Mouse (Mus musculus) heart, embryonic 13.5 days (tissue): ENCODE measurements around the gene Fignl2. TPM values are rescaled to one million over a fixed set of nuclear protein-coding genes. Genes with fewer than 3 reads are reported as not detected.

Experiments used
- ATAC-seq: fragments of 200-750 bp; cut with Nextera tagmentation; 2 replicates; pipeline ENCODE4 v1.8.0; 2017; ENCODE audit warnings: moderate TSS enrichment; ENCODE audit not compliant: insufficient number of reproducible peaks, low FRiP score, low TSS enrichment; ENCODE audit errors: extremely low read depth
- H3K27ac ChIP-seq: fragments of 300-500 bp; sonication (generic); replicated peaks from 2 replicates; pipeline ENCODE4 v1.5.1; 2015; ENCODE audit warnings: moderate library complexity, mild to moderate bottlenecking, inconsistent platforms
- H3K27me3 ChIP-seq: fragments of 300-500 bp; sonication (generic); replicated peaks from 2 replicates; pipeline ENCODE4 v1.6.1; 2015; ENCODE audit warnings: mild to moderate bottlenecking, inconsistent platforms
- H3K36me3 ChIP-seq: fragments of 300-500 bp; sonication (generic); 2 replicates; pipeline ENCODE4 v1.6.1; 2015; ENCODE audit warnings: mild to moderate bottlenecking, inconsistent platforms
- H3K4me1 ChIP-seq: fragments of 300-500 bp; sonication (generic); 2 replicates; pipeline ENCODE4 v1.6.1; 2015; ENCODE audit warnings: inconsistent platforms
- H3K4me2 ChIP-seq: fragments of 300-500 bp; sonication (generic); 2 replicates; pipeline ENCODE4 v1.6.1; 2015; ENCODE audit warnings: inconsistent platforms, mild to moderate bottlenecking, moderate library complexity
- H3K4me3 ChIP-seq: fragments of 300-500 bp; sonication (generic); 2 replicates; pipeline ENCODE4 v1.5.1; 2015; ENCODE audit warnings: moderate library complexity, mild to moderate bottlenecking, inconsistent platforms
- H3K9ac ChIP-seq: fragments of 300-500 bp; sonication (generic); 2 replicates; pipeline ENCODE4 v1.6.1; 2015; ENCODE audit warnings: inconsistent platforms, mild to moderate bottlenecking, moderate library complexity
- H3K9me3 ChIP-seq: fragments of 300-500 bp; sonication (generic); 2 replicates; pipeline ENCODE4 v1.6.1; 2016; ENCODE audit warnings: inconsistent platforms
- WGBS: fragments of 180-500 bp; shearing (Covaris S2); methylation state at CpG from one replicate; pipeline ENCODE4 v1.1.7; 2015; ENCODE audit warnings: mixed read lengths; 5-methylcytosine and 5-hydroxymethylcytosine counted together
- polyA plus RNA-seq: library from polyadenylated mRNA; unstranded; fragments of >200 nt; fragmentation: Nextera tagmentation; extraction: Ambion mirVana; gene quantifications from 2 replicates; pipeline ENCODE4 v1.2.1, GENCODE M21; 2015

The Fignl2 gene
- polyA plus RNA-seq, 1 experiment from 2014 or later, result 0.08 TPM

- Histone ChIP-seq H3K9me3 (no peaks in the 10 kb centered on the region), H3K4me2 (no peak overlapping the region), H3K4me3 (no peak overlapping the region), H3K27me3 (peaks cover 14% of the 10 kb centered on the region), H3K4me1 (peaks cover 7% of the 10 kb centered on the region), H3K27ac (no peak overlapping the region), H3K36me3 (no peaks in the 10 kb centered on the region), H3K9ac (no peak overlapping the region)
- WGBS, result 65% methylated on average over 5 of the region's 5 CpGs
- no peak for ATAC-seq
Measured at GRCm38 (mm10) chr15:101107906-101108671, 29.7 kb upstream of the Fignl2 start.

- H3K36me3 ChIP-seq, result no peaks in the 10 kb centered on the region
- no peak overlapping the region for H3K4me2 ChIP-seq
- H3K4me3 ChIP-seq, result no peak overlapping the region
- H3K9ac ChIP-seq, result no peak overlapping the region
- no peaks in the 10 kb centered on the region for H3K9me3 ChIP-seq
- 78% methylated on average over 10 of the region's 10 CpGs for WGBS
- peaks cover 11% of the 10 kb centered on the region for H3K27me3 ChIP-seq
- no peak for ATAC-seq
- peaks cover 7% of the 10 kb centered on the region for H3K4me1 ChIP-seq
- H3K27ac ChIP-seq, result no peak overlapping the region
Measured at GRCm38 (mm10) chr15:101106011-101106410, 27.6 kb upstream of the Fignl2 start.

- no peak overlapping the region for H3K4me3 ChIP-seq
- no peaks in the 10 kb centered on the region for H3K36me3 ChIP-seq
- ATAC-seq, result no peak
- 17% methylated on average over 12 of the region's 12 CpGs for WGBS
- H3K27me3 ChIP-seq, result peaks cover 12% of the 10 kb centered on the region
- H3K4me2 ChIP-seq, result peak overlapping the region; percentile 40
- no peak overlapping the region for H3K27ac ChIP-seq
- no peaks in the 10 kb centered on the region for H3K9me3 ChIP-seq
- H3K4me1 ChIP-seq, result peaks cover 7% of the 10 kb centered on the region
- no peak overlapping the region for H3K9ac ChIP-seq
Measured at GRCm38 (mm10) chr15:101105496-101105994, 27.2 kb upstream of the Fignl2 start.

- ATAC-seq, result no peak
- 82% methylated on average over 9 of the region's 9 CpGs for WGBS
Measured at GRCm38 (mm10) chr15:101103605-101104304, 25.4 kb upstream of the Fignl2 start.

GRCm38 (mm10) chr15:101100996-101101395, 22.6 kb upstream of the Fignl2 start:
- ATAC-seq, result no peak
- 56% methylated on average over 3 of the region's 3 CpGs for WGBS
- no peaks in the 10 kb centered on the region for H3K9me3 ChIP-seq
- H3K4me3 ChIP-seq, result no peak overlapping the region
- H3K4me2 ChIP-seq, result no peak overlapping the region
- no peaks in the 10 kb centered on the region for H3K36me3 ChIP-seq
- peaks cover 9% of the 10 kb centered on the region for H3K4me1 ChIP-seq
- no peak overlapping the region for H3K9ac ChIP-seq
- no peak overlapping the region for H3K27ac ChIP-seq
- peaks cover 41% of the 10 kb centered on the region for H3K27me3 ChIP-seq

More at GRCm38 (mm10) chr15:101103605-101104304, 25.4 kb upstream of the Fignl2 start:
- Histone ChIP-seq H3K9me3 (no peaks in the 10 kb centered on the region), H3K27me3 (peaks cover 18% of the 10 kb centered on the region), H3K4me3 (no peak overlapping the region), H3K36me3 (no peaks in the 10 kb centered on the region), H3K27ac (no peak overlapping the region), H3K4me1 (peaks cover 7% of the 10 kb centered on the region), H3K4me2 (no peak overlapping the region), H3K9ac (no peak overlapping the region)

GRCm38 (mm10) chr15:101097985-101098651, 19.8 kb upstream of the Fignl2 start:
- H3K4me2 ChIP-seq, result peak overlapping the region; percentile 70
- H3K9ac ChIP-seq, result peak overlapping the region; percentile 70
- peaks cover 19% of the 10 kb centered on the region for H3K4me1 ChIP-seq
- ATAC-seq, result peak; percentile 21; the same call in 1 of the 2 replicates
- 5% methylated on average over 28 of the region's 28 CpGs for WGBS
- no peaks in the 10 kb centered on the region for H3K36me3 ChIP-seq
- H3K27me3 ChIP-seq, result peaks cover 47% of the 10 kb centered on the region
- no peak overlapping the region for H3K27ac ChIP-seq
- no peaks in the 10 kb centered on the region for H3K9me3 ChIP-seq
- H3K4me3 ChIP-seq, result peak overlapping the region; percentile 41

- Histone ChIP-seq H3K27ac (no peak overlapping the region), H3K27me3 (peaks cover 57% of the 10 kb centered on the region), H3K4me2 (no peak overlapping the region), H3K9me3 (no peaks in the 10 kb centered on the region), H3K4me1 (peaks cover 29% of the 10 kb centered on the region), H3K36me3 (no peaks in the 10 kb centered on the region), H3K4me3 (no peak overlapping the region), H3K9ac (no peak overlapping the region)
- no peak for ATAC-seq
- 71% methylated on average over 3 of the region's 3 CpGs for WGBS
Measured at GRCm38 (mm10) chr15:101095392-101095791, 17.0 kb upstream of the Fignl2 start.

- 60% methylated on average over 9 of the region's 9 CpGs for WGBS
- Histone ChIP-seq H3K9ac (no peak overlapping the region), H3K9me3 (no peaks in the 10 kb centered on the region), H3K4me2 (no peak overlapping the region), H3K4me1 (peaks cover 29% of the 10 kb centered on the region), H3K27me3 (peaks cover 57% of the 10 kb centered on the region), H3K27ac (no peak overlapping the region), H3K36me3 (no peaks in the 10 kb centered on the region), H3K4me3 (no peak overlapping the region)
- ATAC-seq, result no peak
Measured at GRCm38 (mm10) chr15:101094979-101095378, 16.6 kb upstream of the Fignl2 start.

GRCm38 (mm10) chr15:101093988-101094387, 15.6 kb upstream of the Fignl2 start:
- Histone ChIP-seq H3K9me3 (no peaks in the 10 kb centered on the region), H3K4me3 (no peak overlapping the region), H3K9ac (no peak overlapping the region), H3K27me3 (peaks cover 49% of the 10 kb centered on the region), H3K36me3 (no peaks in the 10 kb centered on the region), H3K4me2 (no peak overlapping the region), H3K27ac (no peak overlapping the region), H3K4me1 (peaks cover 29% of the 10 kb centered on the region)
- WGBS, result 39% methylated on average over 6 of the region's 6 CpGs
- ATAC-seq, result no peak

- H3K36me3 ChIP-seq, result no peaks in the 10 kb centered on the region
- H3K9me3 ChIP-seq, result no peaks in the 10 kb centered on the region
- no peak overlapping the region for H3K9ac ChIP-seq
- peaks cover 25% of the 10 kb centered on the region for H3K4me1 ChIP-seq
- H3K4me2 ChIP-seq, result peak overlapping the region; percentile 13
- H3K27ac ChIP-seq, result no peak overlapping the region
- peak overlapping the region; percentile 2; the same call in 1 of the 2 replicates for H3K4me3 ChIP-seq
- no peak for ATAC-seq
- peaks cover 40% of the 10 kb centered on the region for H3K27me3 ChIP-seq
- WGBS, result 21% methylated on average over 25 of the region's 25 CpGs
Measured at GRCm38 (mm10) chr15:101092829-101093648, 14.7 kb upstream of the Fignl2 start.
